Mouse (Mus musculus) small intestine, adult 2 months (tissue): ENCODE data around the gene Gm10097. TPM values are rescaled to one million over a fixed set of nuclear protein-coding genes. Genes with fewer than 3 reads are reported as not detected.

ENCODE experiments used
- H3K27ac ChIP-seq: fragments of 200-500 bp; 2 replicates; pipeline ENCODE4 v1.5.1; 2012; ENCODE audit warnings: low read depth, low read length, control low read depth, inconsistent platforms; ENCODE audit not compliant: insufficient read depth
- H3K27me3 ChIP-seq: fragments of 200-500 bp; 2 replicates; pipeline ENCODE4 v1.6.1; 2012; ENCODE audit warnings: mild to moderate bottlenecking, moderate library complexity, low read length, inconsistent platforms; ENCODE audit not compliant: control insufficient read depth, insufficient read depth
- H3K36me3 ChIP-seq: fragments of 200-500 bp; 2 replicates; pipeline ENCODE4 v1.6.1; 2012; ENCODE audit warnings: mild to moderate bottlenecking, low read length, control low read depth, inconsistent platforms; ENCODE audit not compliant: control insufficient read depth, insufficient read depth
- H3K4me1 ChIP-seq: fragments of 200-500 bp; 2 replicates; pipeline ENCODE4 v1.6.1; 2012; ENCODE audit warnings: low read length, inconsistent platforms, mixed read lengths; ENCODE audit not compliant: control insufficient read depth, insufficient read depth, insufficient read length
- H3K4me3 ChIP-seq: fragments of 200-500 bp; 2 replicates; pipeline ENCODE4 v1.5.1; 2012; ENCODE audit warnings: low read depth, mild to moderate bottlenecking, control low read depth, inconsistent platforms, low read length, moderate library complexity
- CTCF ChIP-seq: fragments of 200-500 bp; IDR thresholded peaks from 2 replicates; pipeline ENCODE4 v1.5.1; 2012; ENCODE audit warnings: low read depth, mild to moderate bottlenecking, control low read depth, inconsistent platforms, low read length, moderate library complexity, mixed read lengths; ENCODE audit not compliant: insufficient replicate concordance, insufficient read length; ENCODE audit errors: extremely low read depth
- POLR2A ChIP-seq: fragments of 200-500 bp; IDR thresholded peaks from 2 replicates; pipeline ENCODE4 v1.6.1; 2012; ENCODE audit warnings: low read depth, mild to moderate bottlenecking, control low read depth, inconsistent platforms, low read length, moderate library complexity
- WGBS: fragments of 180-500 bp; shearing (Covaris S2); methylation state at CpG from one replicate; pipeline ENCODE4 v1.1.7; 2018; 5-methylcytosine and 5-hydroxymethylcytosine counted together
- polyA plus RNA-seq: library from polyadenylated mRNA; depleted of rRNA; stranded (reverse); fragments of >200 nt; gene quantifications from 2 replicates; pipeline ENCODE4 v1.2.3, GENCODE M21; 2012; rRNA removed

Gene Gm10097
- not detected in 2 replicates for polyA plus RNA-seq

- Histone ChIP-seq H3K36me3 (peaks cover 3% of the 10 kb centered on the region; the same call in 1 of the 2 replicates), H3K27ac (no peak within 1 kb of the TSS; the same call in 1 of the 2 replicates), H3K4me3 (no peak within 1 kb of the TSS), H3K27me3 (no peaks in the 10 kb centered on the region), H3K4me1 (no peaks in the 10 kb centered on the region)
- TF ChIP-seq CTCF (no peak), POLR2A (no peak)
- WGBS = 82% methylated on average over 14 of the region's 14 CpGs
Observed at GRCm38 (mm10) chr10:5068676-5069265, at the start of gene Gm10097. Gene Gm10097 (plus strand): TSS chr10:5069192.

GRCm38 (mm10) chr10:5025906-5026305 lies 43.1 kb upstream of the Gm10097 start:
- Histone ChIP-seq H3K4me3 (no peak overlapping the region), H3K27me3 (no peaks in the 10 kb centered on the region), H3K4me1 (no peaks in the 10 kb centered on the region), H3K27ac (no peak overlapping the region), H3K36me3 (0 out of 2 replicates have a peak, but pooled peaks cover 2% of the 10 kb centered on the region)
- TF ChIP-seq POLR2A (no peak), CTCF (no peak)
- 92% methylated on average over 4 of the region's 4 CpGs for WGBS

GRCm38 (mm10) chr10:5027208-5027607 lies 41.8 kb upstream of the Gm10097 start:
- Histone ChIP-seq H3K27me3 (no peaks in the 10 kb centered on the region), H3K4me3 (no peak overlapping the region), H3K27ac (no peak overlapping the region), H3K4me1 (no peaks in the 10 kb centered on the region), H3K36me3 (0 out of 2 replicates have a peak, but pooled peaks cover 2% of the 10 kb centered on the region)
- TF ChIP-seq POLR2A (no peak), CTCF (no peak)
- WGBS = 92% methylated on average over 1 of the region's 1 CpGs

DNA sequence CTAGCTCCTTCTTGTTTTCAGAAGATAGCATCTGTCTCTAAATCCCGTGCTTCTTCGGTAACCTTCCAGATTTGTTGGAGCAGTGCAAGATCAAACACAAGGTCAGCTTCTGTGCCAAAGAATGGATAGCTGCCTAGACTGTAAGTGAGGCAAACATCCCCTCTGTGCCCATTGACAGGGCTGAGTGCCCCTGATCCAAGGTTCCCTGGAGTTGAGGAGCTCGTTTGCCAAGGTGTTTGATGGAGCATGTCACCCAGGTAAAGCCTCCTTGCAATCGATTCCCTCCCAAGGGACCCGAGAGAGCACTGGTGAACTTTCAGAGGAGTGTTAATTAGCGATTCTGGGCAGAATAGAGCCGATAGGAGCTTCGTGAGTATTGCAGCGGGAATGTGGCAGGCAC lies 40.7 kb upstream of the Gm10097 start:
- no peak overlapping the region for H3K27ac ChIP-seq
- peaks cover 2% of the 10 kb centered on the region; the same call in 1 of the 2 replicates for H3K36me3 ChIP-seq
- TF ChIP-seq POLR2A = no peak
- H3K4me1 ChIP-seq = no peaks in the 10 kb centered on the region
- H3K27me3 ChIP-seq = no peaks in the 10 kb centered on the region
- WGBS = 81% methylated on average over 9 of the region's 9 CpGs
- no peak overlapping the region for H3K4me3 ChIP-seq

- Histone ChIP-seq H3K4me1 (no peaks in the 10 kb centered on the region), H3K27me3 (no peaks in the 10 kb centered on the region), H3K27ac (no peak overlapping the region), H3K4me3 (no peak overlapping the region), H3K36me3 (peaks cover 2% of the 10 kb centered on the region; the same call in 1 of the 2 replicates)
- TF ChIP-seq CTCF (no peak), POLR2A (no peak)
- 81% methylated on average over 2 of the region's 2 CpGs for WGBS
Observed at GRCm38 (mm10) chr10:5029161-5029560, 39.8 kb upstream of the Gm10097 start.

- no peak overlapping the region for H3K4me3 ChIP-seq
- H3K27me3 ChIP-seq = no peaks in the 10 kb centered on the region
- WGBS = 91% methylated on average over 1 of the region's 1 CpGs
- H3K27ac ChIP-seq = no peak overlapping the region
- peaks cover 2% of the 10 kb centered on the region; the same call in 1 of the 2 replicates for H3K36me3 ChIP-seq
- H3K4me1 ChIP-seq = no peaks in the 10 kb centered on the region
- TF ChIP-seq CTCF (no peak), POLR2A (no peak)
Observed at GRCm38 (mm10) chr10:5029883-5030282, 39.1 kb upstream of the Gm10097 start.

- Histone ChIP-seq H3K4me3 (no peak overlapping the region), H3K27ac (no peak overlapping the region), H3K36me3 (peaks cover 2% of the 10 kb centered on the region; the same call in 1 of the 2 replicates), H3K27me3 (no peaks in the 10 kb centered on the region), H3K4me1 (no peaks in the 10 kb centered on the region)
- WGBS = 86% methylated on average over 15 of the region's 15 CpGs
- TF ChIP-seq CTCF = no peak
- TF ChIP-seq POLR2A = no peak
Observed at GRCm38 (mm10) chr10:5032192-5033048, 36.6 kb upstream of the Gm10097 start.
